Mouse (Mus musculus): ENCODE data around the gene Brat1.
A peak's percentile ranks its signal among the peaks of the same experiment; 100 is the strongest.

The Brat1 gene

GRCm38 (mm10) chr5:140743706-140744131, 38.9 kb downstream of the Brat1 start:
- no peak for DNase-seq (ENCODE audit: low read depth, low spot score)

GRCm38 (mm10) chr5:140748425-140748824, 43.6 kb downstream of the Brat1 start:
- peak; percentile 43 for DNase-seq (ENCODE audit: low read depth, low spot score)

GRCm38 (mm10) chr5:140749062-140749875, 44.5 kb downstream of the Brat1 start:
- peak; percentile 92 for DNase-seq (ENCODE audit: low read depth, low spot score)

DNA sequence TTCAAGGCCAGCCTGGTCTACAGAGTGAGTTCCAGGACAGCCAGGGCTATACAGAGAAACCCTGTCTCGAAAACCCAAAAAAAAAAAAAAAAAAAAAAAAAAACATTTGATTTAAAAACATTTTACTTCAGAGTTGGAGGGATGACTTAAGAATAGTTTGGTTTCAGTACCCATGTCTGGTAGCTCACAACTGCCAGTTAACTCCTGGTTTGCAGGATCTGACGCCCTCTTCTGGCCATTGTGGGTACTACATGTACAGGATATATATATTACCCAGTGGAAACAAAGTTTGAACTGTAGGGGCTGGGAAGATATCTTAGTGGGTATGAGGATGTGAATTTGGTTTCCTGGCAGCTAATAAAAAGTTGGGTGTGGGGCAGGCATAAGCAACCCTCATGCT, 46.1 kb downstream of the Brat1 start:
- DNase-seq (ENCODE audit: low read depth, low spot score): peak; percentile 56

DNA sequence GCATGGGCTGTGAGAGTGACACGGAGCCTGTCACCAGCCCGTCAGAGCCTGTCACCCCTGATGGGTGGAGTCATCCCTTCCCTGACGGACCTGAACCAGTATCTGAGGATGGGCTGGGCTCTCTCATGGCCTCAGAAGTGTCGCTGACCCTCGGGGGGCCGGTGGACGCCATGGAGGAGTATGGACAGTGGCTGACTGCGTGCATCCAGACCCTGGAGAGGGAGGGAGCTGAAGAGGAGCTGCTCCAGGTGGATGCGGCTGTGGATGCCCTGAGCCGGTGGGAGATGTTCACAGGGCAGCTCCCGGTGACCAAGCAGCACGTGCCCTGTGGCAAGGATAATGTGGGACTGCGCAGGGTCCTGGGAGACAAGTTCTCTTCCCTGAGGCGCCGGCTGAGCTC, 47.2 kb downstream of the Brat1 start:
- DNase-seq (ENCODE audit: low read depth, low spot score): no peak

- peak; percentile 44 for DNase-seq (ENCODE audit: low read depth, low spot score)
These were observed 47.8 kb downstream of the Brat1 start for GRCm38 (mm10) chr5:140752639-140753038.

- no peak for DNase-seq (ENCODE audit: low read depth, low spot score)
These were observed 48.4 kb downstream of the Brat1 start for GRCm38 (mm10) chr5:140753223-140753622.

DNA sequence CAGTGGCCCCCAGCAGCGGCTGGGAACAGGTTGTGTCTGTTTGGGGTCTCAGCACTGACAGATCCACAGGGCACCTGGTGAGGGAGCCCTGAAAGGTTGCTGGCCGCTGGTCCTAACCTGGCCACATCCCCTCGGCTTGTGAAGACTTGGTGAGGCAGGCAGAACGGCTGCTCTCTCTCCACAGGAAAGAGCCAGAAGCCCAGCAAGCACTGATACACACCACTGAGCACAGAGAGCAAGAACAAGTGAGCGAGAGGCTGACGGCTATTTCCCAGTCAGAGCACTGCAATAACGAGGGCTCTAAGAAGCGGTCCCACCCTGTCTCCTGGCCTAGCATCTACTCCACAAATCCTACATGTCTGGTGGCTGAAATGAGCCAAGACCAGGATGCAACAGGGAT, 54.1 kb downstream of the Brat1 start:
- DNase-seq (ENCODE audit: low read depth, low spot score): no peak

DNA sequence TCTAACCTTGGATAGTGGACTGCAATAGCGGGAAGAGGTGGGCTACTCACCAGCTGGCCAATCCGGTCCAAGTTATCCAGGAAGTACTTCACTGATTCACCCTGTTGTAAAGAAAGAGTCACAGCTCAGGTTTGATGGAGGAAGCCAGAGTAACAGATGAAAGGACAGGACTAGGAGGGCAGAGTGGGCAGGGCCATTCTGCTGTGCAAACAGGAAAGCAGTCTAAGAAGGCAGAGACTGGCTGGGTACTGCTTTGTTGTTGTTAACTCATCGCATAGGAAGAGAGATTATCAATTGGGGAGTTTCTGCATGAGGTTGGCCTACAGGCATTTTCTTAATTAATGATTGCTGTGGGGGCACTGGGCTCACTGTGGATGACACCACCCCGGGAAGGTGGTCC, 57.7 kb downstream of the Brat1 start:
- no peak for DNase-seq (ENCODE audit: low read depth, low spot score)

- no peak for DNase-seq (ENCODE audit: low read depth, low spot score)
These were observed 60.3 kb downstream of the Brat1 start for GRCm38 (mm10) chr5:140764921-140765613.

DNA sequence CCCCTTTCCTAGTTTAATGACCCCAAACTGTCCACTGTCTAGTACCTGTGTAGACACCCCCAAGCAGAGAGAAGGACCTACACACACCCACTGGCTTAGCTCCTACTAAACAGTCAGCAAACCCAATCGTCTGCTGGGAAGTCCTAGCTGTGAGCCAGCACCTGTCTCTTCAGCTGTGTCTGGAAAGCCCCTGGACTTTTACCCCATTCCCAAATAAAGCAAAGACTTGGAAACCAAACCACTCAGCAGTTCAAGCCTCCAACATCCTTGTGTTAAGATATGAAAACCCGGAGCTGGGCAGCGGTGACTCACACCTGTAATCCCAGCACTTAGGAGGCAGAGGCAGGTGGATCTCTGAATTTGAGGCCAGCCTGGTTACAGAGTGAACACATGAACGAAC, 61.8 kb downstream of the Brat1 start:
- DNase-seq (ENCODE audit: low read depth, low spot score): no peak

DNA sequence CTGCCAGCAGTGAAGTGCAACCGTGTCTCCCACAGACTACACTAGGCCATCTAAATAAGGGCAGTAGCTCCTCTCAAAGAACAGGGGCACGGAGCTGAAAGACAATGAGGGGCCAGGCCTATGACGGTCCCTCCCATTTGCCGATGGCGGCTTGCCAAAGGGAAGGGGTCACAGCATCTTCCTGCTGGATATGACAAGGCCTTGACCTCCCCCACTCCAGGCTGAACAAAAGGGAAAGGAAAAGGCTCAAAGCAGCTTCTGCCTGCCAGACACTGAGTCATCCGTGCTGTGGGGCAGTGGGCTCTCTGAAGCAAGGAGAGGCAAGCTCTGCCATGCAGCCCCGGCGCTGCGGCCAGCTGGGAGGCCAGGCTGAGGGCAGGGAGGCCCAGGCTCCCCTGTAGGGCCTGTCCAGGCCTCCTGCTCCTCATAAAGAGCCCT, 62.9 kb downstream of the Brat1 start:
- DNase-seq (ENCODE audit: low read depth, low spot score): peak; percentile 96

GRCm38 (mm10) chr5:140768333-140768732, 63.5 kb downstream of the Brat1 start:
- peak; percentile 89 for DNase-seq (ENCODE audit: low read depth, low spot score)
